Mouse (Mus musculus) neural tube, embryonic 11.5 days (tissue): Measurements from ENCODE around the gene Avpr1b. TPM values are rescaled to one million over a fixed set of nuclear protein-coding genes. Genes with fewer than 3 reads are reported as not detected.
A peak's percentile ranks its signal among the peaks of the same experiment; 100 is the strongest.

Experiments
- ATAC-seq: fragments of 200-750 bp; cut with Nextera tagmentation; 2 replicates; pipeline ENCODE4 v1.8.0; 2017; ENCODE audit warnings: moderate number of reproducible peaks, mild to moderate bottlenecking, moderate TSS enrichment, moderate library complexity; ENCODE audit not compliant: insufficient read depth, low FRiP score, low TSS enrichment
- DNase-seq: peaks from one replicate; pipeline ENCODE4 v3.0.0-alpha.2; 2015; ENCODE audit warnings: low spot score
- H3K27ac ChIP-seq: fragments of 300-500 bp; sonication (generic); 2 replicates; pipeline ENCODE4 v1.5.1; 2014; ENCODE audit warnings: low read depth, mild to moderate bottlenecking, low read length
- H3K27me3 ChIP-seq: fragments of 300-500 bp; sonication (generic); 2 replicates; pipeline ENCODE4 v1.6.1; 2014; ENCODE audit warnings: mild to moderate bottlenecking, low read length, mixed read lengths; ENCODE audit not compliant: control insufficient read depth, insufficient read depth
- H3K36me3 ChIP-seq: fragments of 300-500 bp; sonication (generic); 2 replicates; pipeline ENCODE4 v1.6.1; 2014; ENCODE audit warnings: mild to moderate bottlenecking, low read length, moderate library complexity, mixed read lengths; ENCODE audit not compliant: control insufficient read depth, insufficient read depth
- H3K4me1 ChIP-seq: fragments of 300-500 bp; sonication (generic); 2 replicates; pipeline ENCODE4 v1.6.1; 2014; ENCODE audit warnings: low read length, mixed read lengths; ENCODE audit not compliant: control insufficient read depth, insufficient read depth
- H3K4me2 ChIP-seq: fragments of 300-500 bp; sonication (generic); 2 replicates; pipeline ENCODE4 v1.6.1; 2014; ENCODE audit warnings: low read depth, mild to moderate bottlenecking, moderate library complexity
- H3K4me3 ChIP-seq: fragments of 300-500 bp; sonication (generic); 2 replicates; pipeline ENCODE4 v1.5.1; 2014; ENCODE audit warnings: low read depth, low read length
- H3K9ac ChIP-seq: fragments of 300-500 bp; sonication (generic); 2 replicates; pipeline ENCODE4 v1.6.1; 2014; ENCODE audit warnings: mild to moderate bottlenecking, low read length
- H3K9me3 ChIP-seq: fragments of 300-500 bp; sonication (generic); 2 replicates; pipeline ENCODE4 v1.6.1; 2016; ENCODE audit warnings: low read length; ENCODE audit not compliant: control insufficient read depth
- WGBS: fragments of 180-500 bp; shearing (Covaris S2); extraction: QIAGEN DNeasy Blood & Tissue Kit; methylation state at CpG from one replicate; pipeline ENCODE4 v1.1.7; 2014; 5-methylcytosine and 5-hydroxymethylcytosine counted together
- polyA plus RNA-seq: library from polyadenylated mRNA; unstranded; fragments of >200 nt; fragmentation: Nextera tagmentation; extraction: Ambion mirVana; gene quantifications from 2 replicates; pipeline ENCODE4 v1.2.1, GENCODE M21; 2014

Gene Avpr1b
- polyA plus RNA-seq, 1 experiment from 2014 or later, result not detected

DNA sequence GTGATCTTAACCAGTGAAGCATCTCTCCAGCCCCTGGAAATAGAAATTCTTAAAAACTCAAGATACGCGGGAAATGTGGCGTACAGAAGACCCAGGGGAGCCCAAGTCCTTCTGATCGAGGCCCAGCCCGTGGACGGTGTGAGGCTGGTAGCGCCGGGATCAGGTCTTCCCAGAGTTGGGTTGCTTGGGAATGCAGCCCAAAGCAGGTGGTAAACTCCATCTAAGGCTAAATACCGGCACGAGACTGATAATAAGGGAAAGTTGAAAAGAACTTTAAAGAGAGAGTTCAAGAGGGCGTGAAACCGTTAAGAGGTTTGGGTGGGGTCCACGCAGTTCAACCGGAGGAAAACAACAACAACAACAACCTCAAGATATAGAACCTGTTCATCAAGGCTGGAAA, 25.3 kb upstream of the Avpr1b start:
- Histone ChIP-seq H3K4me1 (no peaks in the 10 kb centered on the region), H3K9ac (no peak overlapping the region), H3K36me3 (no peaks in the 10 kb centered on the region), H3K27me3 (no peaks in the 10 kb centered on the region), H3K4me3 (no peak overlapping the region), H3K9me3 (no peaks in the 10 kb centered on the region), H3K27ac (no peak overlapping the region), H3K4me2 (no peak overlapping the region)
- DNase-seq (peak; percentile 48), ATAC-seq (no peak)
- 93% methylated on average over 14 of the region's 14 CpGs for WGBS

GRCm38 (mm10) chr1:131578943-131579680, 19.9 kb upstream of the Avpr1b start:
- 75% methylated on average over 17 of the region's 17 CpGs for WGBS
- no peak overlapping the region for H3K4me2 ChIP-seq
- no peak overlapping the region for H3K27ac ChIP-seq
- ATAC-seq, result no peak
- no peaks in the 10 kb centered on the region for H3K4me1 ChIP-seq
- no peak for DNase-seq
- no peaks in the 10 kb centered on the region for H3K36me3 ChIP-seq
- no peaks in the 10 kb centered on the region for H3K9me3 ChIP-seq
- no peaks in the 10 kb centered on the region for H3K27me3 ChIP-seq
- no peak overlapping the region for H3K9ac ChIP-seq
- H3K4me3 ChIP-seq, result no peak overlapping the region

DNA sequence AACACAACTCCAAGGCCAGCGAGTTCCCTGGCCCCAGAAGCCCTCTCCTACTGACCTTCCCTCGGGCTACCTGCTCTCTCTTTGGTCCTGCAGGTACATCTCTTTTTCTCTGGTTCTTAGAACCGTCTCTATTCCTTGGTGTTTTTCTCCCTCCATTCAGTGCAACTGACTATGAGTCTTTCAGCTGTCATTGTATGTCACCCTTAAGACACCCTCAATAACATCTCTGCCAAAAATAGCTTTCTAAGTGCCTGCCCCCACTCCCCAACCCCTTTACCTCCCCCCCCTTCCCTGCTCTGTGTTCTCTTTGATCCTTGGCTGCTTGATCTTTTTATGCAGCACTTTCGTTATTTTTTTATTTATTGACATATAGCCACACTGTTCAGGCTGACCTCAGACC, 18.6 kb upstream of the Avpr1b start:
- Histone ChIP-seq H3K4me1 (no peaks in the 10 kb centered on the region), H3K9ac (no peak overlapping the region), H3K27me3 (no peaks in the 10 kb centered on the region), H3K4me2 (no peak overlapping the region), H3K9me3 (no peaks in the 10 kb centered on the region), H3K27ac (no peak overlapping the region), H3K36me3 (no peaks in the 10 kb centered on the region), H3K4me3 (no peak overlapping the region)
- DNase-seq (no peak), ATAC-seq (no peak)
- WGBS, result 58% methylated on average over 4 of the region's 4 CpGs

GRCm38 (mm10) chr1:131583598-131583997, 15.4 kb upstream of the Avpr1b start:
- Histone ChIP-seq H3K4me2 (no peak overlapping the region), H3K36me3 (no peaks in the 10 kb centered on the region), H3K4me3 (no peak overlapping the region), H3K27ac (no peak overlapping the region), H3K9ac (no peak overlapping the region), H3K9me3 (no peaks in the 10 kb centered on the region), H3K27me3 (no peaks in the 10 kb centered on the region), H3K4me1 (no peaks in the 10 kb centered on the region)
- 86% methylated on average over 3 of the region's 3 CpGs for WGBS
- DNase-seq, result no peak
- no peak for ATAC-seq

GRCm38 (mm10) chr1:131586836-131587235, 12.2 kb upstream of the Avpr1b start:
- Histone ChIP-seq H3K4me1 (no peaks in the 10 kb centered on the region), H3K36me3 (no peaks in the 10 kb centered on the region), H3K9me3 (no peaks in the 10 kb centered on the region), H3K27me3 (no peaks in the 10 kb centered on the region), H3K4me3 (no peak overlapping the region), H3K4me2 (no peak overlapping the region), H3K27ac (no peak overlapping the region), H3K9ac (no peak overlapping the region)
- DNase-seq (no peak), ATAC-seq (no peak)
- WGBS, result 88% methylated on average over 8 of the region's 8 CpGs

GRCm38 (mm10) chr1:131600314-131600713, 1.3 kb downstream of the Avpr1b start:
- WGBS, result 36% methylated on average over 11 of the region's 11 CpGs
- Histone ChIP-seq H3K27ac (no peak overlapping the region), H3K4me1 (no peaks in the 10 kb centered on the region), H3K9ac (no peak overlapping the region), H3K9me3 (no peaks in the 10 kb centered on the region), H3K4me3 (no peak overlapping the region), H3K36me3 (no peaks in the 10 kb centered on the region), H3K27me3 (no peaks in the 10 kb centered on the region), H3K4me2 (no peak overlapping the region)
- no peak for DNase-seq
- no peak for ATAC-seq

DNA sequence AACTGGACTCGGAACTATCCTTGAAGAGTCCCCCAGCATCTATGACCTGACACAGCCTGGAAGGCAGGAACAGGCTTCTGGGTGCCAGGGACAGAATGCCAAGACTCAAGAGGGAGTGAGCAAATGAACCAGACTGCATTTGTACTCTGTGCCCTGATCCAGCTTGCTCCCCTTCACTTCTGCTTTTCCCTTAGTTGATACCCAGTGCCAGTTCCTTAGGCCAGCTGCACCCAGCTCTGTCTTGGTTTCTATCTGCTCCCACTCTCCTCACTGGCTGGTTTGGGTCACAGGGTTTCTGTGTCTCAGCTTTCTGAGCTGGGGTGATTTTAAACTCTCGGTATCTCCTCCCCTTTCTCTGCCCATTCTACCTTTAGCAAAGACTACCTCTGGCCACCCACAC, 7.7 kb downstream of the Avpr1b start:
- DNase-seq, result no peak
- no peak for ATAC-seq
- Histone ChIP-seq H3K27me3 (no peaks in the 10 kb centered on the region), H3K4me2 (no peak overlapping the region), H3K4me1 (no peaks in the 10 kb centered on the region), H3K4me3 (no peak overlapping the region), H3K27ac (no peak overlapping the region), H3K9me3 (no peaks in the 10 kb centered on the region), H3K36me3 (no peaks in the 10 kb centered on the region), H3K9ac (no peak overlapping the region)
- 71% methylated on average over 2 of the region's 2 CpGs for WGBS

DNA sequence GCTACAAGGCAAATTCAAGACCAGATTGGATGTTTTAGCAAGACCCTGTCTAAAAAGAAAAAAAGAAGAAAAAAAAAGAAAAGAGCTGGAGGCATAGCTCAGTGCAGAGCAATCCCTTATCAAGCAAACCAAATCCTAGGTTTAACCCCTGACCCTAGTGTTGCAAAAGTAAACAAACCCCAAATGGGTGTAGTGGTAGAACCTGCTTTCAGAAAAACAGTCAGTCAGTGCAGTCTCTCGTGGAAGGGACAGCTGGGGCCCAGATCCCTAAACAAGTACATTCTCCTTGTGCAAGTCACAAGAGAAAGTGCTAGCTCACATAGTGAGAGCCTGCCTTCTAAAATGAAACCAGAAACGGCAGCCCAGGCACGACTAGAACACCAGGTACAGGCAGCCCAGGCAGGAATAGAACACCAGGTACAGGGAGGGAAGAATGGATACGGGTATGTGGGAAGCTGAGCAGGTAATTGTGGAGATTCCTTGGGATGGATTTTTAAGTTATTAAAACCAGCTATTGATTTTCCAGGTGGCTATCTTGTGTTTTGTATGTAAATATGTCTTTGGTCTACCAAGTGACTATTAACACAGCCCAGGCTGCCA, 13.6 kb downstream of the Avpr1b start:
- ATAC-seq, result no peak
- Histone ChIP-seq H3K4me3 (no peak overlapping the region), H3K27me3 (no peaks in the 10 kb centered on the region), H3K9me3 (no peaks in the 10 kb centered on the region), H3K4me2 (no peak overlapping the region), H3K27ac (no peak overlapping the region), H3K36me3 (no peaks in the 10 kb centered on the region), H3K4me1 (no peaks in the 10 kb centered on the region), H3K9ac (no peak overlapping the region)
- WGBS, result 63% methylated on average over 4 of the region's 4 CpGs
- no peak for DNase-seq
